Mouse (Mus musculus) neutrophil, adult 5-6 weeks (primary cell): Measurements from ENCODE around the gene Tldc2. TPM values are rescaled to one million over a fixed set of nuclear protein-coding genes. Genes with fewer than 3 reads are reported as not detected.

Experiments used
- ATAC-seq: fragments of 151-379, 151-347 bp; 2 replicates; pipeline ENCODE4 v1.8.0; 2017; ENCODE audit warnings: mild to moderate bottlenecking, moderate TSS enrichment; ENCODE audit not compliant: insufficient number of reproducible peaks, poor library complexity, low FRiP score, severe bottlenecking; ENCODE audit errors: extremely low read depth
- total RNA-seq: library from RNA; stranded (forward); fragments of 200-1000 nt; gene quantifications from 2 replicates; pipeline ENCODE4 v1.2.3, GENCODE M21; 2017

Gene Tldc2
- total RNA-seq = not detected in 2 replicates

- ATAC-seq = no peak
These were observed at the start of gene Tldc2 for GRCm38 (mm10) chr2:157086796-157087195. Gene Tldc2 (plus strand): TSS chr2:157087055.

- ATAC-seq = no peak
These were observed 49.6 kb upstream of the Tldc2 start for GRCm38 (mm10) chr2:157037303-157037702.

GRCm38 (mm10) chr2:157039900-157040648 is 46.8 kb upstream of the Tldc2 start:
- no peak for ATAC-seq

- no peak for ATAC-seq
These were observed 46.2 kb upstream of the Tldc2 start for GRCm38 (mm10) chr2:157040649-157041046.

GRCm38 (mm10) chr2:157041421-157041820 is 45.4 kb upstream of the Tldc2 start:
- ATAC-seq = no peak

- no peak for ATAC-seq
These were observed 43.3 kb upstream of the Tldc2 start for GRCm38 (mm10) chr2:157043556-157043955.

GRCm38 (mm10) chr2:157043987-157044386 is 42.9 kb upstream of the Tldc2 start:
- ATAC-seq = no peak

- no peak for ATAC-seq
These were observed 40.9 kb upstream of the Tldc2 start for GRCm38 (mm10) chr2:157045932-157046331.

GRCm38 (mm10) chr2:157046956-157047355 is 39.9 kb upstream of the Tldc2 start:
- no peak for ATAC-seq

GRCm38 (mm10) chr2:157048395-157049181 is 38.3 kb upstream of the Tldc2 start:
- no peak for ATAC-seq

- ATAC-seq = no peak
These were observed 37.0 kb upstream of the Tldc2 start for GRCm38 (mm10) chr2:157049831-157050243.

- no peak for ATAC-seq
These were observed 34.4 kb upstream of the Tldc2 start for GRCm38 (mm10) chr2:157052448-157052847.

GRCm38 (mm10) chr2:157053124-157053523 is 33.7 kb upstream of the Tldc2 start:
- no peak for ATAC-seq

- no peak for ATAC-seq
These were observed 33.1 kb upstream of the Tldc2 start for GRCm38 (mm10) chr2:157053787-157054186.

GRCm38 (mm10) chr2:157054297-157054696 is 32.6 kb upstream of the Tldc2 start:
- no peak for ATAC-seq

- no peak for ATAC-seq
These were observed 32.0 kb upstream of the Tldc2 start for GRCm38 (mm10) chr2:157054816-157055215.

- no peak for ATAC-seq
These were observed 31.1 kb upstream of the Tldc2 start for GRCm38 (mm10) chr2:157055721-157056120.

- no peak for ATAC-seq
These were observed 29.7 kb upstream of the Tldc2 start for GRCm38 (mm10) chr2:157057186-157057585.

- no peak for ATAC-seq
These were observed 29.1 kb upstream of the Tldc2 start for GRCm38 (mm10) chr2:157057758-157058157.

GRCm38 (mm10) chr2:157058342-157058998 is 28.4 kb upstream of the Tldc2 start:
- no peak for ATAC-seq
